Mouse (Mus musculus): ENCODE measurements around the gene Sppl2c. TPM values are rescaled to one million over a fixed set of nuclear protein-coding genes. Genes with fewer than 3 reads are reported as not detected.

The Sppl2c gene
- total RNA-seq, 2 experiments from 2014 or later = not detected

GRCm38 (mm10) chr11:104159769-104160272 lies 26.3 kb upstream of the Sppl2c start:
- no peak for TF ChIP-seq CTCF (IDR thresholded peaks at IDR 0.05)

GRCm38 (mm10) chr11:104161153-104161552 lies 25.0 kb upstream of the Sppl2c start:
- intact Hi-C loops (cut with DNase I) = no loop called here
- Histone ChIP-seq H3K27ac (peak overlapping the region; percentile 37; the same call in 1 of the 2 replicates), H3K4me3 (no peak overlapping the region)
- TF ChIP-seq CTCF (IDR thresholded peaks at IDR 0.05) = no peak
- DNase-seq (ENCODE audit: extremely low spot score in 1 of 2, low spot score in 2 of 2) = no peak

More at GRCm38 (mm10) chr11:104159769-104160272, 26.3 kb upstream of the Sppl2c start:
- intact Hi-C loops (cut with DNase I) = no loop called here
- DNase-seq (ENCODE audit: extremely low spot score in 1 of 2, low spot score in 2 of 2) = no peak
- Histone ChIP-seq H3K4me3 (no peak overlapping the region), H3K27ac (no peak overlapping the region)

GRCm38 (mm10) chr11:104164257-104164656 lies 21.9 kb upstream of the Sppl2c start:
- intact Hi-C loops (cut with DNase I) = no loop called here
- no peak for DNase-seq (ENCODE audit: extremely low spot score in 1 of 2, low spot score in 2 of 2)
- Histone ChIP-seq H3K27ac (no peak overlapping the region), H3K4me3 (no peak overlapping the region)
- no peak for TF ChIP-seq CTCF (IDR thresholded peaks at IDR 0.05)

- peak overlapping the region; percentile 45; the same call in 1 of the 2 replicates for H3K27ac ChIP-seq
- intact Hi-C loops (cut with DNase I) = loop anchor here (1.0 to 2.0 kb wide), 3 partner anchors 39 to 184 kb away; partner anchors contain the start of gene Crhr1
- peak; percentile 75 to 82 for DNase-seq (ENCODE audit: extremely low spot score in 1 of 2, low spot score in 2 of 2)
- no peak overlapping the region for H3K4me3 ChIP-seq
- TF ChIP-seq CTCF (IDR thresholded peaks at IDR 0.05) = peak; percentile 96
Measured at GRCm38 (mm10) chr11:104171281-104171781, 14.8 kb upstream of the Sppl2c start.

GRCm38 (mm10) chr11:104178893-104179292 lies 7.2 kb upstream of the Sppl2c start:
- no peak overlapping the region for H3K27ac ChIP-seq
- intact Hi-C loops (cut with DNase I) = no loop called here
- no peak for TF ChIP-seq CTCF (IDR thresholded peaks at IDR 0.05)
- no peak overlapping the region for H3K4me3 ChIP-seq
- DNase-seq (ENCODE audit: extremely low spot score in 1 of 2, low spot score in 2 of 2) = no peak

- TF ChIP-seq CTCF (IDR thresholded peaks at IDR 0.05) = no peak
- DNase-seq (ENCODE audit: extremely low spot score in 1 of 2, low spot score in 2 of 2) = no peak
- H3K27ac ChIP-seq = no peak overlapping the region
- H3K4me3 ChIP-seq = no peak overlapping the region
- intact Hi-C loops (cut with DNase I) = no loop called here
Measured at GRCm38 (mm10) chr11:104179804-104180203, 6.3 kb upstream of the Sppl2c start.

- H3K27ac ChIP-seq = no peak overlapping the region
- no peak for TF ChIP-seq CTCF (IDR thresholded peaks at IDR 0.05)
Measured at GRCm38 (mm10) chr11:104182141-104182540, 4.0 kb upstream of the Sppl2c start.

GRCm38 (mm10) chr11:104186837-104187150 lies 667 bp downstream of the Sppl2c start:
- DNase-seq (ENCODE audit: extremely low spot score in 1 of 2, low spot score in 2 of 2) = no peak
- Histone ChIP-seq H3K27ac (no peak overlapping the region), H3K4me3 (no peak overlapping the region)
- intact Hi-C loops (cut with DNase I) = no loop called here
- TF ChIP-seq CTCF (IDR thresholded peaks at IDR 0.05) = no peak

More at GRCm38 (mm10) chr11:104182141-104182540, 4.0 kb upstream of the Sppl2c start:
- DNase-seq (ENCODE audit: extremely low spot score in 1 of 2, low spot score in 2 of 2) = no peak
- intact Hi-C loops (cut with DNase I) = no loop called here
- H3K4me3 ChIP-seq = no peak overlapping the region

- H3K4me3 ChIP-seq = no peak overlapping the region
- intact Hi-C loops (cut with DNase I) = no loop called here
- DNase-seq (ENCODE audit: extremely low spot score in 1 of 2, low spot score in 2 of 2) = no peak
- no peak overlapping the region for H3K27ac ChIP-seq
- no peak for TF ChIP-seq CTCF (IDR thresholded peaks at IDR 0.05)
Measured at GRCm38 (mm10) chr11:104187766-104188165, 1.6 kb downstream of the Sppl2c start.

GRCm38 (mm10) chr11:104190008-104190407 lies 3.9 kb downstream of the Sppl2c start:
- intact Hi-C loops (cut with DNase I) = no loop called here
- no peak overlapping the region for H3K4me3 ChIP-seq
- no peak for TF ChIP-seq CTCF (IDR thresholded peaks at IDR 0.05)
- no peak for DNase-seq (ENCODE audit: extremely low spot score in 1 of 2, low spot score in 2 of 2)
- H3K27ac ChIP-seq = no peak overlapping the region

GRCm38 (mm10) chr11:104195382-104195781 lies 9.3 kb downstream of the Sppl2c start:
- Histone ChIP-seq H3K27ac (no peak overlapping the region), H3K4me3 (no peak overlapping the region)
- TF ChIP-seq CTCF (IDR thresholded peaks at IDR 0.05) = no peak
- no peak for DNase-seq (ENCODE audit: extremely low spot score in 1 of 2, low spot score in 2 of 2)
- intact Hi-C loops (cut with DNase I) = loop anchor here (5.0 kb wide), 1 partner anchor 433 kb away; no protein-coding TSS in a partner anchor

GRCm38 (mm10) chr11:104195791-104196190 lies 9.7 kb downstream of the Sppl2c start:
- peak; percentile 97 for TF ChIP-seq CTCF (IDR thresholded peaks at IDR 0.05)
- H3K4me3 ChIP-seq = no peak overlapping the region

GRCm38 (mm10) chr11:104197861-104198260 lies 11.7 kb downstream of the Sppl2c start:
- Histone ChIP-seq H3K4me3 (no peak overlapping the region), H3K27ac (no peak overlapping the region)
- no peak for DNase-seq (ENCODE audit: extremely low spot score in 1 of 2, low spot score in 2 of 2)
- intact Hi-C loops (cut with DNase I) = loop anchor here (5.0 kb wide), 1 partner anchor 436 kb away; no protein-coding TSS in a partner anchor
- no peak for TF ChIP-seq CTCF (IDR thresholded peaks at IDR 0.05)

More at GRCm38 (mm10) chr11:104195791-104196190, 9.7 kb downstream of the Sppl2c start:
- peak; percentile 88 to 92 for DNase-seq (ENCODE audit: extremely low spot score in 1 of 2, low spot score in 2 of 2)
- H3K27ac ChIP-seq = no peak overlapping the region
- intact Hi-C loops (cut with DNase I) = loop anchor here (1.0 to 5.0 kb wide), 2 partner anchors 208 to 433 kb away; no protein-coding TSS in a partner anchor

Measured in left cerebral cortex, adult 2 months (tissue).